Mouse (Mus musculus): ENCODE results near the gene Cdc7. TPM values are rescaled to one million over a fixed set of nuclear protein-coding genes. Genes with fewer than 3 reads are reported as not detected.

Cdc7 gene
- polyA plus RNA-seq, 1 experiment from 2014 or later: 18.9 TPM

GRCm38 (mm10) chr5:107025809-107026208, 61.7 kb downstream of the Cdc7 start:
- H3K4me2 ChIP-seq: no peak overlapping the region
- no peak for DNase-seq
- WGBS (ENCODE audit: insufficient replicate concordance): 64% methylated on average over 8 of the region's 8 CpGs
- H3K9ac ChIP-seq: no peak overlapping the region
- peaks cover 12% of the 10 kb centered on the region for H3K27me3 ChIP-seq
- no peaks in the 10 kb centered on the region for H3K36me3 ChIP-seq
- no peak overlapping the region for H3K27ac ChIP-seq
- no peak for ATAC-seq (ENCODE audit: low read depth)
- H3K9me3 ChIP-seq (replicated peaks): no peaks in the 10 kb centered on the region
- no peak overlapping the region for H3K4me3 ChIP-seq (replicated peaks)
- peaks cover 8% of the 10 kb centered on the region for H3K4me1 ChIP-seq (replicated peaks)

- no peak overlapping the region for H3K4me2 ChIP-seq
- H3K9me3 ChIP-seq (replicated peaks): no peaks in the 10 kb centered on the region
- no peak overlapping the region for H3K4me3 ChIP-seq (replicated peaks)
- no peaks in the 10 kb centered on the region; the same call in 1 of the 2 replicates for H3K4me1 ChIP-seq (replicated peaks)
- peaks cover 12% of the 10 kb centered on the region for H3K27me3 ChIP-seq
- DNase-seq (no peak), ATAC-seq (ENCODE audit: low read depth) (no peak)
- 67% methylated on average over 6 of the region's 6 CpGs for WGBS (ENCODE audit: insufficient replicate concordance)
- H3K27ac ChIP-seq: no peak overlapping the region
- no peaks in the 10 kb centered on the region for H3K36me3 ChIP-seq
- no peak overlapping the region for H3K9ac ChIP-seq
Measured at GRCm38 (mm10) chr5:107027616-107028015, 63.5 kb downstream of the Cdc7 start.

- Histone ChIP-seq H3K4me3 (replicated peaks) (no peak overlapping the region), H3K36me3 (no peaks in the 10 kb centered on the region), H3K27ac (no peak overlapping the region), H3K4me2 (no peak overlapping the region), H3K4me1 (replicated peaks) (no peaks in the 10 kb centered on the region; the same call in 1 of the 2 replicates), H3K9me3 (replicated peaks) (no peaks in the 10 kb centered on the region), H3K27me3 (peaks cover 12% of the 10 kb centered on the region), H3K9ac (no peak overlapping the region)
- no peak for DNase-seq
- no peak for ATAC-seq (ENCODE audit: low read depth)
- WGBS (ENCODE audit: insufficient replicate concordance): 6% methylated on average over 1 of the region's 1 CpGs
Measured at GRCm38 (mm10) chr5:107028557-107028956, 64.4 kb downstream of the Cdc7 start.

GRCm38 (mm10) chr5:107029801-107030200, 65.7 kb downstream of the Cdc7 start:
- 38% methylated on average over 4 of the region's 4 CpGs for WGBS (ENCODE audit: insufficient replicate concordance)
- Histone ChIP-seq H3K4me1 (replicated peaks) (peaks cover 3% of the 10 kb centered on the region; the same call in 1 of the 2 replicates), H3K27ac (peak overlapping the region; percentile 13; the same call in 1 of the 2 replicates), H3K9me3 (replicated peaks) (no peaks in the 10 kb centered on the region), H3K36me3 (no peaks in the 10 kb centered on the region), H3K4me3 (replicated peaks) (no peak overlapping the region), H3K9ac (no peak overlapping the region), H3K4me2 (no peak overlapping the region), H3K27me3 (peaks cover 3% of the 10 kb centered on the region)
- DNase-seq (no peak), ATAC-seq (ENCODE audit: low read depth) (no peak)

- 73% methylated on average over 10 of the region's 10 CpGs for WGBS (ENCODE audit: insufficient replicate concordance)
- no peak overlapping the region for H3K4me3 ChIP-seq (replicated peaks)
- H3K27me3 ChIP-seq: no peaks in the 10 kb centered on the region; the same call in 1 of the 2 replicates
Measured at GRCm38 (mm10) chr5:107030821-107031220, 66.7 kb downstream of the Cdc7 start.

More at GRCm38 (mm10) chr5:107030821-107031220, 66.7 kb downstream of the Cdc7 start:
- ATAC-seq (ENCODE audit: low read depth) (no peak), DNase-seq (no peak)
- Histone ChIP-seq H3K4me2 (no peak overlapping the region), H3K4me1 (replicated peaks) (peaks cover 3% of the 10 kb centered on the region; the same call in 1 of the 2 replicates), H3K9me3 (replicated peaks) (no peaks in the 10 kb centered on the region), H3K36me3 (no peaks in the 10 kb centered on the region), H3K9ac (no peak overlapping the region), H3K27ac (no peak overlapping the region)

Other genes with a start within 250 kb of the Cdc7 start
- 0.10 TPM in 1 of 2 replicates, not detected in the other for gene Hfm1, start 38.0 kb upstream of the Cdc7 start, polyA plus RNA-seq (2015; fragmentation: Nextera tagmentation; extraction: Ambion mirVana)

Data from liver, embryonic 13.5 days (tissue).